Mouse (Mus musculus) adrenal gland, adult 18-20 months (tissue): Measurements from ENCODE around the gene Nyap2. TPM values are rescaled to one million over a fixed set of nuclear protein-coding genes. Genes with fewer than 3 reads are reported as not detected.
"Not testable (repeated sequence)": the region's sequence is repeated elsewhere in the genome, so short reads cannot be mapped to it uniquely, and the experiment has no call there.

Source experiments
- DNase-seq, 2 experiments: peaks; one replicate each; pipeline ENCODE4 v3.0.0; 2021 to 2022; ENCODE audit warnings: low spot score in 2 of 2
- total RNA-seq, 2 experiments: library from RNA; stranded (reverse); gene quantifications; 1 replicate in 1 of 2; 2 replicates in 1 of 2; pipeline ENCODE4 v1.2.3; 2021

Nyap2 gene
- total RNA-seq, 2 experiments from 2014 or later: 1.9 TPM

- DNase-seq: no peak
Measured at GRCm38 (mm10) chr1:81179725-81180124, 103.0 kb downstream of the Nyap2 start.

GRCm38 (mm10) chr1:81180686-81181085, 103.9 kb downstream of the Nyap2 start:
- no peak for DNase-seq

- no peak for DNase-seq
Measured at GRCm38 (mm10) chr1:81209536-81209935, 132.8 kb downstream of the Nyap2 start.

- DNase-seq: no peak
Measured at GRCm38 (mm10) chr1:81211491-81211890, 134.7 kb downstream of the Nyap2 start.

GRCm38 (mm10) chr1:81219790-81220189, 143.0 kb downstream of the Nyap2 start:
- no peak for DNase-seq

GRCm38 (mm10) chr1:81231759-81232406, 155.1 kb downstream of the Nyap2 start:
- DNase-seq: no peak

- not testable (repeated sequence) for DNase-seq
Measured at GRCm38 (mm10) chr1:81232407-81232789, 155.6 kb downstream of the Nyap2 start.

GRCm38 (mm10) chr1:81248447-81249205, 171.9 kb downstream of the Nyap2 start:
- DNase-seq: no peak

GRCm38 (mm10) chr1:81250068-81250467, 173.3 kb downstream of the Nyap2 start:
- no peak for DNase-seq

- no peak for DNase-seq
Measured at GRCm38 (mm10) chr1:81266441-81266840, 189.7 kb downstream of the Nyap2 start.

GRCm38 (mm10) chr1:81280978-81281377, 204.2 kb downstream of the Nyap2 start:
- DNase-seq: no peak

- no peak for DNase-seq
Measured at GRCm38 (mm10) chr1:81285633-81286032, 208.9 kb downstream of the Nyap2 start.

GRCm38 (mm10) chr1:81287088-81287487, 210.3 kb downstream of the Nyap2 start:
- DNase-seq: no peak

- DNase-seq: no peak
Measured at GRCm38 (mm10) chr1:81300735-81301134, 224.0 kb downstream of the Nyap2 start.

GRCm38 (mm10) chr1:81301661-81302060, 224.9 kb downstream of the Nyap2 start:
- no peak for DNase-seq

GRCm38 (mm10) chr1:81303389-81303788, 226.6 kb downstream of the Nyap2 start:
- no peak for DNase-seq

GRCm38 (mm10) chr1:81307407-81307806, 230.7 kb downstream of the Nyap2 start:
- no peak for DNase-seq

- DNase-seq: no peak
Measured at GRCm38 (mm10) chr1:81307934-81308333, 231.2 kb downstream of the Nyap2 start.

GRCm38 (mm10) chr1:81310087-81310626, 233.4 kb downstream of the Nyap2 start:
- peak; percentile 33 to 34 for DNase-seq

GRCm38 (mm10) chr1:81316403-81316994, 239.7 kb downstream of the Nyap2 start:
- DNase-seq: peak; percentile 50 to 68

GRCm38 (mm10) chr1:81316995-81317413, 240.3 kb downstream of the Nyap2 start:
- DNase-seq: no peak

- DNase-seq: no peak
Measured at GRCm38 (mm10) chr1:81387722-81388121, 311.0 kb downstream of the Nyap2 start.
